Mouse (Mus musculus) liver, postnatal 0 days (tissue): Measurements from ENCODE around the gene Atxn7l3b.

Experiments used
- CTCF ChIP-seq: sonication (generic); IDR thresholded peaks from 2 replicates; pipeline ENCODE4 v1.5.1; 2016; ENCODE audit warnings: antibody characterized with exemption, low read depth
- EP300 ChIP-seq: IDR thresholded peaks from 2 replicates; pipeline ENCODE4 v1.6.1; 2016; ENCODE audit warnings: antibody characterized with exemption, low read depth, mild to moderate bottlenecking

DNA sequence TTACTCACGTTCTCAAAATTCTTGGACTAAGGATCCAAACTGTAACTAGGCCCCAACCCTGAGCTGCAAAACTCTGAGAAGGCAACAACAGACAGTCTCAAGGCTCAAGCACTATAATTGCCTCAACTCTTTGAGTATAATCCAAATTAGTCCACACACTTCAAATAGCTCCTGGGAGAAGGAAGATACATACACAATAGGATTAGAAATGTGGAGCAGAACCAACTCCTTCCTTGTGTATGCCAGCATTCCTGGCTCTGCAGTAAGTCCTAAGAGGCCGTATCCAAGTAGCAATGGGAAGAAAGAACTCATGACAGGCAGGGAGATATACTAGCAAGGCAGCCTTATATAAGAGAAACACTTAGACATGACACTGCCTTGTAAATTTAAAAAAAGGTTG lies 2.5 kb downstream of the Atxn7l3b start:
- no peak for TF ChIP-seq CTCF
- no peak for TF ChIP-seq EP300
